28 mouse cellular contexts compared by ENCODE assay signal in genomic region chr19:21834952-21835351, GRCm38 (mm10). TPM values are rescaled to one million over a fixed set of nuclear protein-coding genes. Genes with fewer than 3 reads are reported as not detected.
DNase-seq lines count a peak whose midpoint lies in the region; ATAC-seq and TF ChIP-seq lines count a peak whose summit lies in the region.
"Had no signal": no experiment of that assay in that cellular context is flagged by ENCODE, and none has a peak within 500 bp of the region (broad histone marks: within the 10 kb centered on the region; RNA-seq: fewer than 3 reads in every experiment).

No protein-coding gene starts in this region.

- ATAC-seq in embryonic facial prominence, embryonic 13.5 days (ENCODE audit: insufficient number of reproducible peaks, insufficient read depth, low FRiP score, low TSS enrichment, low read depth): no peak
- ATAC-seq in heart, embryonic 13.5 days (ENCODE audit: extremely low read depth, insufficient number of reproducible peaks, low FRiP score, low TSS enrichment): peak; percentile 11; the same call in 1 of the 2 replicates
- ATAC-seq: activated CD4-positive, CD25-positive, alpha-beta regulatory T cell, adult 4 months; forebrain, embryonic 16.5 days; inflammation-experienced regulatory T-cells, adult 6 months had no signal

- H3K27me3 ChIP-seq in embryonic facial prominence, embryonic 13.5 days: no peaks in the 10 kb centered on the region
- H3K27me3 ChIP-seq in embryonic facial prominence, embryonic 10.5 days (replicated peaks; ENCODE audit: low read depth, poor library complexity, severe bottlenecking): no peaks in the 10 kb centered on the region
- H3K27me3 ChIP-seq in heart, embryonic 13.5 days (replicated peaks): no peaks in the 10 kb centered on the region
- H3K27me3 ChIP-seq in kidney, adult 2 months (replicated peaks; ENCODE audit: control insufficient read depth, insufficient read depth, low read length): no peaks in the 10 kb centered on the region
- H3K27me3 ChIP-seq: CH12.LX; hindbrain, embryonic 15.5 days; midbrain, embryonic 12.5 days; neural tube, embryonic 13.5 days had no signal

- WGBS in embryonic facial prominence, embryonic 13.5 days: 74% methylated on average over 7 of the region's 7 CpGs
- 95% methylated on average over 7 of the region's 7 CpGs for WGBS in embryonic facial prominence, embryonic 10.5 days
- WGBS in heart, embryonic 13.5 days: 47% methylated on average over 7 of the region's 7 CpGs
- WGBS in kidney, adult 2 months: 72% methylated on average over 7 of the region's 7 CpGs

- no peak for DNase-seq in embryonic facial prominence, embryonic 10.5 days (ENCODE audit: low spot score)
- no peak for DNase-seq in heart, adult 9 months (ENCODE audit: low spot score in 2 of 2)
- DNase-seq in kidney, adult 2 months: no peak
- DNase-seq in kidney, adult 18-20 months: no peak
- DNase-seq in left cerebral cortex, adult 11 months (ENCODE audit: low spot score): no peak
- DNase-seq: adrenal gland, adult 2 months; adrenal gland, postnatal 36 days; cerebellum, adult 18-20 months; cerebellum, postnatal 10 days; kidney, adult 11 months; layer of hippocampus, postnatal 36 days; lung, postnatal 36 days; thymus, adult 2 months; thymus, postnatal 36 days had no signal

- H3K9me3 ChIP-seq in embryonic facial prominence, embryonic 13.5 days: 0 out of 2 replicates have a peak, but pooled peaks cover 3% of the 10 kb centered on the region
- H3K9me3 ChIP-seq in embryonic facial prominence, embryonic 10.5 days: no peaks in the 10 kb centered on the region
- H3K9me3 ChIP-seq in heart, embryonic 13.5 days: no peaks in the 10 kb centered on the region
- H3K9me3 ChIP-seq: hindbrain, embryonic 10.5 days; hindbrain, embryonic 15.5 days; midbrain, embryonic 12.5 days had no signal

- no peak overlapping the region for H3K4me3 ChIP-seq in embryonic facial prominence, embryonic 13.5 days
- H3K4me3 ChIP-seq in embryonic facial prominence, embryonic 10.5 days: no peak overlapping the region
- H3K4me3 ChIP-seq in heart, embryonic 13.5 days: no peak overlapping the region
- no peak overlapping the region for H3K4me3 ChIP-seq in kidney, adult 2 months (ENCODE audit: insufficient read depth, low read depth, low read length)
- H3K4me3 ChIP-seq in embryonic fibroblast, embryonic 13.5 days (ENCODE audit: insufficient read depth, low read length): no peak overlapping the region
- H3K4me3 ChIP-seq: erythroblast, embryonic 14.5 days; hindbrain, embryonic 10.5 days; hindbrain, embryonic 15.5 days; midbrain, embryonic 12.5 days; neural tube, embryonic 13.5 days had no signal

- 0 out of 2 replicates have a peak overlapping the region, but pooled peaks have one; percentile 11 for H3K27ac ChIP-seq in embryonic facial prominence, embryonic 13.5 days
- H3K27ac ChIP-seq in embryonic facial prominence, embryonic 10.5 days (replicated peaks): no peak overlapping the region
- peak overlapping the region; percentile 83 for H3K27ac ChIP-seq in heart, embryonic 13.5 days (replicated peaks)
- H3K27ac ChIP-seq in kidney, adult 2 months (ENCODE audit: insufficient read depth, low read depth, low read length): peak overlapping the region; percentile 59; the same call in 1 of the 2 replicates
- peak overlapping the region; percentile 85 for H3K27ac ChIP-seq in embryonic fibroblast, embryonic 13.5 days (ENCODE audit: insufficient read depth, low read length)
- H3K27ac ChIP-seq: hindbrain, embryonic 10.5 days; hindbrain, embryonic 15.5 days; kidney, postnatal 0 days; midbrain, embryonic 12.5 days; neural tube, embryonic 13.5 days had no signal

- peaks cover 70% of the 10 kb centered on the region for H3K36me3 ChIP-seq in embryonic facial prominence, embryonic 13.5 days
- H3K36me3 ChIP-seq in embryonic facial prominence, embryonic 10.5 days (replicated peaks): peaks cover 95% of the 10 kb centered on the region
- H3K36me3 ChIP-seq in heart, embryonic 13.5 days: peaks cover 85% of the 10 kb centered on the region
- peaks cover 17% of the 10 kb centered on the region for H3K36me3 ChIP-seq in kidney, adult 2 months (ENCODE audit: control insufficient read depth, insufficient read depth, low read length)

- H3K4me2 ChIP-seq in embryonic facial prominence, embryonic 13.5 days: no peak overlapping the region
- no peak overlapping the region for H3K4me2 ChIP-seq in heart, embryonic 13.5 days
- H3K4me2 ChIP-seq: hindbrain, embryonic 15.5 days; liver, embryonic 11.5 days; midbrain, embryonic 12.5 days; neural tube, embryonic 13.5 days had no signal

- no peak overlapping the region for H3K9ac ChIP-seq in embryonic facial prominence, embryonic 13.5 days
- H3K9ac ChIP-seq in heart, embryonic 13.5 days: no peak overlapping the region
- H3K9ac ChIP-seq: hindbrain, embryonic 15.5 days; midbrain, embryonic 12.5 days; neural tube, embryonic 13.5 days had no signal

- TF ChIP-seq POLR2A in kidney, adult 2 months (IDR thresholded peaks at IDR 0.05; ENCODE audit: low read depth, low read length): no peak
- TF ChIP-seq POLR2A in embryonic fibroblast, embryonic 13.5 days (IDR thresholded peaks at IDR 0.05; ENCODE audit: low read depth, low read length): no peak

- TF ChIP-seq CTCF in kidney, adult 2 months (conservative IDR thresholded peaks at IDR 0.05; ENCODE audit: insufficient read depth, insufficient read length, low read depth, low read length): no peak
- TF ChIP-seq CTCF in embryonic fibroblast, embryonic 13.5 days (IDR thresholded peaks at IDR 0.05; ENCODE audit: borderline replicate concordance, insufficient read depth, low read length): no peak

- H3K4me1 ChIP-seq in embryonic facial prominence, embryonic 13.5 days: peaks cover 4% of the 10 kb centered on the region; the same call in 1 of the 2 replicates
- no peaks in the 10 kb centered on the region for H3K4me1 ChIP-seq in embryonic facial prominence, embryonic 10.5 days
- peaks cover 21% of the 10 kb centered on the region for H3K4me1 ChIP-seq in heart, embryonic 13.5 days
- no peaks in the 10 kb centered on the region for H3K4me1 ChIP-seq in kidney, adult 2 months (ENCODE audit: control insufficient read depth, insufficient read depth, low read length)
- peaks cover 5% of the 10 kb centered on the region; the same call in 1 of the 2 replicates for H3K4me1 ChIP-seq in embryonic fibroblast, embryonic 13.5 days (ENCODE audit: control insufficient read depth, insufficient read depth, low read length)
- H3K4me1 ChIP-seq: hindbrain, embryonic 10.5 days; hindbrain, embryonic 15.5 days; midbrain, embryonic 12.5 days; neural tube, embryonic 13.5 days had no signal

RNA-seq across cellular contexts. Expression of gene Cemip2, which starts 56.8 kb away (rescaled TPM):
- polyA plus RNA-seq in embryonic facial prominence, embryonic 13.5 days (2015; fragmentation: Nextera tagmentation; extraction: Ambion mirVana): 33.4 and 34.4 TPM in 2 replicates
- polyA plus RNA-seq in embryonic facial prominence, embryonic 10.5 days (2016; fragmentation: Nextera tagmentation; extraction: Ambion mirVana): 61.4 and 71.0 TPM in 2 replicates
- 55.2 and 58.9 TPM in 2 replicates for polyA plus RNA-seq in heart, embryonic 13.5 days (2015; fragmentation: Nextera tagmentation; extraction: Ambion mirVana)
- polyA plus RNA-seq in kidney, adult 2 months (2012; rRNA removed): 6.7 and 6.9 TPM in 2 replicates
- polyA plus RNA-seq in embryonic fibroblast, embryonic 13.5 days (2011; ENCODE audit: insufficient read length, low read depth, missing spikeins): 24.0 and 25.5 TPM in 2 replicates
